Mouse (Mus musculus) fibroblast of lung, adult 2 months (primary cell): ENCODE data around the gene Ttc41.
"Not testable (repeated sequence)": the region's sequence is repeated elsewhere in the genome, so short reads cannot be mapped to it uniquely, and the experiment has no call there.

Experiments
- DNase-seq: peaks from one replicate; pipeline ENCODE4 v3.0.0-alpha.2; 2011; ENCODE audit warnings: low read depth

The Ttc41 gene

GRCm38 (mm10) chr10:86705318-86705921, at the start of gene Ttc41, which contains the start of gene Hsp90b1:
TSS of gene Ttc41 (plus strand) at chr10:86705811.
TSS of gene Hsp90b1 (minus strand) at chr10:86705509.
- DNase-seq: peak; percentile 99

GRCm38 (mm10) chr10:86670550-86670949, 35.1 kb upstream of the Ttc41 start:
- not testable (repeated sequence) for DNase-seq

- not testable (repeated sequence) for DNase-seq
These were observed 20.8 kb upstream of the Ttc41 start for GRCm38 (mm10) chr10:86684797-86685178.

GRCm38 (mm10) chr10:86685179-86686016, 20.2 kb upstream of the Ttc41 start:
- peak; percentile 29 for DNase-seq

- not testable (repeated sequence) for DNase-seq
These were observed 19.6 kb upstream of the Ttc41 start for GRCm38 (mm10) chr10:86686017-86686360.

GRCm38 (mm10) chr10:86700251-86700650, 5.4 kb upstream of the Ttc41 start:
- no peak for DNase-seq

GRCm38 (mm10) chr10:86700973-86701372, 4.6 kb upstream of the Ttc41 start:
- no peak for DNase-seq

- no peak for DNase-seq
These were observed 3.2 kb upstream of the Ttc41 start for GRCm38 (mm10) chr10:86702312-86702920.

GRCm38 (mm10) chr10:86703375-86703774, 2.2 kb upstream of the Ttc41 start:
- no peak for DNase-seq

GRCm38 (mm10) chr10:86704141-86704540, 1.5 kb upstream of the Ttc41 start:
- no peak for DNase-seq

- no peak for DNase-seq
These were observed 921 bp upstream of the Ttc41 start for GRCm38 (mm10) chr10:86704589-86705191.

GRCm38 (mm10) chr10:86705922-86706752, 526 bp downstream of the Ttc41 start:
- DNase-seq: no peak

- DNase-seq: no peak
These were observed 1.5 kb downstream of the Ttc41 start for GRCm38 (mm10) chr10:86707134-86707533.

GRCm38 (mm10) chr10:86712156-86712555, 6.5 kb downstream of the Ttc41 start:
- no peak for DNase-seq

GRCm38 (mm10) chr10:86727548-86727980, 22.0 kb downstream of the Ttc41 start:
- no peak for DNase-seq

- DNase-seq: no peak
These were observed 22.6 kb downstream of the Ttc41 start for GRCm38 (mm10) chr10:86728176-86728575.

- peak; percentile 80 for DNase-seq
These were observed 25.4 kb downstream of the Ttc41 start for GRCm38 (mm10) chr10:86730823-86731499.

GRCm38 (mm10) chr10:86731500-86731863, 25.9 kb downstream of the Ttc41 start:
- DNase-seq: no peak

- DNase-seq: no peak
These were observed 29.4 kb downstream of the Ttc41 start for GRCm38 (mm10) chr10:86735036-86735435.

- DNase-seq: no peak
These were observed 37.3 kb downstream of the Ttc41 start for GRCm38 (mm10) chr10:86742918-86743317.

- no peak for DNase-seq
These were observed 38.7 kb downstream of the Ttc41 start for GRCm38 (mm10) chr10:86744306-86744705.
